Mouse (Mus musculus): ENCODE measurements around the gene Hmga2. TPM values are rescaled to one million over a fixed set of nuclear protein-coding genes. Genes with fewer than 3 reads are reported as not detected.

Hmga2 gene
- polyA plus RNA-seq, 1 experiment from 2014 or later: 13.9 TPM

- H3K9me3 ChIP-seq (ENCODE audit: low read depth, low read length): no peaks in the 10 kb centered on the region
- 0 out of 2 replicates have a peak, but pooled peaks cover 3% of the 10 kb centered on the region for H3K4me1 ChIP-seq (ENCODE audit: insufficient read depth)
- H3K4me2 ChIP-seq: no peak overlapping the region
- DNase-seq: no peak
- H3K36me3 ChIP-seq (ENCODE audit: insufficient read depth): peaks cover 3% of the 10 kb centered on the region; the same call in 1 of the 2 replicates
- whole genome bisulfite sequencing: 75% methylated on average over 9 of the region's 9 CpGs
- H3K9ac ChIP-seq: no peak overlapping the region
- ATAC-seq (ENCODE audit: insufficient read depth): peak; percentile 29; the same call in 1 of the 2 replicates
- H3K27ac ChIP-seq (ENCODE audit: low read depth): no peak overlapping the region
- H3K27me3 ChIP-seq (ENCODE audit: insufficient read depth, low read length): no peaks in the 10 kb centered on the region
- TF ChIP-seq CTCF (IDR thresholded peaks at IDR 0.05; ENCODE audit: low read depth): no peak
- H3K4me3 ChIP-seq (ENCODE audit: low read depth, low read length): no peak overlapping the region
Observed at GRCm38 (mm10) chr10:120409131-120409530, 67.1 kb downstream of the Hmga2 start.

GRCm38 (mm10) chr10:120407230-120407629 lies 69.0 kb downstream of the Hmga2 start:
- no peak overlapping the region for H3K4me2 ChIP-seq
- H3K27me3 ChIP-seq (ENCODE audit: insufficient read depth, low read length): no peaks in the 10 kb centered on the region
- H3K4me3 ChIP-seq (ENCODE audit: low read depth, low read length): no peak overlapping the region
- 35% methylated on average over 9 of the region's 9 CpGs for WGBS
- ATAC-seq (ENCODE audit: insufficient read depth): 0 out of 2 replicates have a peak, but pooled peaks have one; percentile 25
- H3K36me3 ChIP-seq (ENCODE audit: insufficient read depth): peaks cover 6% of the 10 kb centered on the region; the same call in 1 of the 2 replicates
- no peak for DNase-seq
- H3K27ac ChIP-seq (ENCODE audit: low read depth): no peak overlapping the region
- H3K4me1 ChIP-seq (ENCODE audit: insufficient read depth): peaks cover 7% of the 10 kb centered on the region; the same call in 1 of the 2 replicates
- H3K9ac ChIP-seq: no peak overlapping the region
- TF ChIP-seq CTCF (IDR thresholded peaks at IDR 0.05; ENCODE audit: low read depth): no peak
- no peaks in the 10 kb centered on the region for H3K9me3 ChIP-seq (ENCODE audit: low read depth, low read length)

- Histone ChIP-seq H3K4me3 (ENCODE audit: low read depth, low read length) (no peak overlapping the region), H3K4me1 (ENCODE audit: insufficient read depth) (peaks cover 4% of the 10 kb centered on the region; the same call in 1 of the 2 replicates), H3K36me3 (ENCODE audit: insufficient read depth) (peaks cover 7% of the 10 kb centered on the region; the same call in 1 of the 2 replicates), H3K9ac (no peak overlapping the region), H3K27ac (ENCODE audit: low read depth) (no peak overlapping the region), H3K27me3 (ENCODE audit: insufficient read depth, low read length) (no peaks in the 10 kb centered on the region), H3K9me3 (ENCODE audit: low read depth, low read length) (no peaks in the 10 kb centered on the region), H3K4me2 (no peak overlapping the region)
- TF ChIP-seq CTCF (IDR thresholded peaks at IDR 0.05; ENCODE audit: low read depth): no peak
- DNase-seq (no peak), ATAC-seq (ENCODE audit: insufficient read depth) (no peak)
- 77% methylated on average over 9 of the region's 9 CpGs for WGBS
Observed at GRCm38 (mm10) chr10:120406038-120406437, 70.2 kb downstream of the Hmga2 start.

DNA sequence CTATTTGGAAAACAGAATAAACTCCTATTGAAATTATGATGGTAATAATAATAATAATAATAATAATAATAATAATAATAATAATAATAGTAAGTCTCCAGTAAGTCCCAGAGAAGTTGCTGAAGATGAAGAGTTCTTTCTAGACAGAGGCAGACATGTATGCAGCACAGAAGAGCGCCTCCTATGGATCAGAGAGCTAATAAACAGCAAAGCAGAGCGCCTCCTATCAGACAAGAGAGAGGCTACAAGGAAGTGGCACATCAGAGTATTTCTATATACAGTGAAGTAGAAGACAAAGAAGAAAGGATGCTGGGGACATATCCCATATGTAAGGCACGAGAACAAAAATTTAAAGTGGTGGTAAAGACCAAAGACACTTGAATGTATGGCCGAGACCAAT lies 70.9 kb downstream of the Hmga2 start:
- no peak; the same call in 1 of the 2 replicates for TF ChIP-seq CTCF (IDR thresholded peaks at IDR 0.05; ENCODE audit: low read depth)
- DNase-seq (no peak), ATAC-seq (ENCODE audit: insufficient read depth) (no peak)
- Histone ChIP-seq H3K36me3 (ENCODE audit: insufficient read depth) (peaks cover 7% of the 10 kb centered on the region; the same call in 1 of the 2 replicates), H3K4me2 (no peak overlapping the region), H3K4me1 (ENCODE audit: insufficient read depth) (peaks cover 9% of the 10 kb centered on the region), H3K9ac (no peak overlapping the region), H3K9me3 (ENCODE audit: low read depth, low read length) (no peaks in the 10 kb centered on the region), H3K27me3 (ENCODE audit: insufficient read depth, low read length) (no peaks in the 10 kb centered on the region), H3K27ac (ENCODE audit: low read depth) (no peak overlapping the region), H3K4me3 (ENCODE audit: low read depth, low read length) (no peak overlapping the region)
- 91% methylated on average over 4 of the region's 4 CpGs for WGBS

DNA sequence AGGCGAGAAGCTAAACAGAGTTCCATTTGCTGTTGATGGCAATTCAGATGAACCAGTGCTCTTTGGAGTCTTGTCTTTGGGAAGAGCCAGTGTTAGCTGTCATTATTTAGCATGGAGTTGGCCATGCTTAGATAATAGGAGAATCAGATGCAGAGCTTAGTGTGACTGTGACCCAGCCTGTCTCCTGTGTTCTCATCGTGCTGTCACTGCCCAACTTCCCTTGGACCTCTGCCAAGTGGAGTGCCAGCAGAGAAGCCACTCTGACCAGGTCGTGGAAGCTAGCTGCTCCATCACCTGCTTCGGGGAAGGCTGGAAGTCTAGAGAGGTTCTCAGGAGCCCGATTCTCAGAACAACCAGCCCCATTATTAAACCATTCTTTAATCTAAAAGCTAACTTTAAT lies 73.3 kb downstream of the Hmga2 start:
- peaks cover 16% of the 10 kb centered on the region for H3K4me1 ChIP-seq (ENCODE audit: insufficient read depth)
- 54% methylated on average over 5 of the region's 5 CpGs for WGBS
- DNase-seq (no peak), ATAC-seq (ENCODE audit: insufficient read depth) (no peak)
- no peaks in the 10 kb centered on the region for H3K27me3 ChIP-seq (ENCODE audit: insufficient read depth, low read length)
- H3K36me3 ChIP-seq (ENCODE audit: insufficient read depth): peaks cover 7% of the 10 kb centered on the region; the same call in 1 of the 2 replicates
- no peak overlapping the region for H3K27ac ChIP-seq (ENCODE audit: low read depth)
- no peaks in the 10 kb centered on the region for H3K9me3 ChIP-seq (ENCODE audit: low read depth, low read length)
- no peak overlapping the region for H3K4me2 ChIP-seq
- no peak overlapping the region for H3K9ac ChIP-seq
- H3K4me3 ChIP-seq (ENCODE audit: low read depth, low read length): no peak overlapping the region
- TF ChIP-seq CTCF (IDR thresholded peaks at IDR 0.05; ENCODE audit: low read depth): no peak

GRCm38 (mm10) chr10:120401787-120402186 lies 74.5 kb downstream of the Hmga2 start:
- Histone ChIP-seq H3K4me2 (no peak overlapping the region), H3K36me3 (ENCODE audit: insufficient read depth) (peaks cover 7% of the 10 kb centered on the region; the same call in 1 of the 2 replicates), H3K4me1 (ENCODE audit: insufficient read depth) (peaks cover 20% of the 10 kb centered on the region), H3K9me3 (ENCODE audit: low read depth, low read length) (no peaks in the 10 kb centered on the region), H3K9ac (no peak overlapping the region), H3K4me3 (ENCODE audit: low read depth, low read length) (no peak overlapping the region), H3K27ac (ENCODE audit: low read depth) (peak overlapping the region; percentile 27; the same call in 1 of the 2 replicates), H3K27me3 (ENCODE audit: insufficient read depth, low read length) (no peaks in the 10 kb centered on the region)
- WGBS: 36% methylated on average over 8 of the region's 8 CpGs
- TF ChIP-seq CTCF (IDR thresholded peaks at IDR 0.05; ENCODE audit: low read depth): no peak
- ATAC-seq (ENCODE audit: insufficient read depth) (no peak), DNase-seq (peak; percentile 57)

DNA sequence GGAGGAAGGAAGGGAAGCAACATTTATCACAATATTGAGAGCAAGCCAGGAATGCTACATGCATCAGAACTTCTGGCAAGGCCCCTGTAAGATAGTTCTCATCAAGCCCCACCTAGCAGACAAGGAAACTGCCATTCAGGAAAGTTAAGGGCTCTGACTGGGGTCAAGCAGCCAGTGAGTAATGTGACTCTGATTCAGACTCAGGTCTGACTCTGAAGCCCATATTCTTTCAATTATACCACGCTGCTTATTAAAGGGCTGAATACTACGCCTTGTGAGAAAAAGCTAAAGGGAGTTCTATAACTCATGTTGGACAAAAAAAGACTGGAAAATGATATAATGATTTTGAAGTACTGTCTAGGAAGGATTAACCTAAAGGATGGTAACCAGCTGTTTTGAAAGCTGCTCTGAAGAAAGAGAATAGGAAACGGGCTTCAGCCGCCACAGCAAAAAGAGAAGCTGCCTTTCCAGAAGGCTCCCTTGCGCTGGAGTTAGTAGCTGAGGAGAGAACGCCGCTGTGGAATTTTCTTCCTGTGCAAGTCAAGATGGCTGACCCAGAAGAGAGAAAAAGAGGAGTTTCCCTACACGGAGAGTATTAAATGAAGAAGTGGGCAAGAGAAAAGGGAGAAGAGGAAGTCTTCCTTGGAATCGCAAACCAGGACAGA lies 76.3 kb downstream of the Hmga2 start:
- peak overlapping the region; percentile 67 for H3K27ac ChIP-seq (ENCODE audit: low read depth)
- peaks cover 20% of the 10 kb centered on the region for H3K4me1 ChIP-seq (ENCODE audit: insufficient read depth)
- peaks cover 7% of the 10 kb centered on the region; the same call in 1 of the 2 replicates for H3K36me3 ChIP-seq (ENCODE audit: insufficient read depth)
- H3K4me3 ChIP-seq (ENCODE audit: low read depth, low read length): no peak overlapping the region
- peak; percentile 69 for DNase-seq
- no peak for TF ChIP-seq CTCF (IDR thresholded peaks at IDR 0.05; ENCODE audit: low read depth)
- H3K9me3 ChIP-seq (ENCODE audit: low read depth, low read length): no peaks in the 10 kb centered on the region
- peak overlapping the region; percentile 22; the same call in 1 of the 2 replicates for H3K4me2 ChIP-seq
- H3K27me3 ChIP-seq (ENCODE audit: insufficient read depth, low read length): no peaks in the 10 kb centered on the region
- ATAC-seq (ENCODE audit: insufficient read depth): no peak
- 35% methylated on average over 9 of the region's 9 CpGs for WGBS
- no peak overlapping the region for H3K9ac ChIP-seq
